8 mouse cellular contexts compared by ENCODE assay signal in genomic region chr11:88356598-88357290, GRCm38 (mm10).
DNase-seq lines count a peak whose midpoint lies in the region; ATAC-seq and TF ChIP-seq lines count a peak whose summit lies in the region.

No protein-coding gene starts in this region.

- no peaks in the 10 kb centered on the region for H3K4me1 ChIP-seq in intestine, postnatal 0 days (replicated peaks; ENCODE audit: control insufficient read depth, insufficient read depth, low read length)
- 0 out of 2 replicates have a peak, but pooled peaks cover 6% of the 10 kb centered on the region for H3K4me1 ChIP-seq in limb, embryonic 11.5 days (ENCODE audit: control insufficient read depth, insufficient read depth, low read length)
- peaks cover 43% of the 10 kb centered on the region for H3K4me1 ChIP-seq in midbrain, embryonic 10.5 days

- H3K36me3 ChIP-seq in intestine, postnatal 0 days (ENCODE audit: control insufficient read depth, insufficient read depth): peaks cover 6% of the 10 kb centered on the region; the same call in 1 of the 2 replicates
- no peaks in the 10 kb centered on the region; the same call in 1 of the 2 replicates for H3K36me3 ChIP-seq in limb, embryonic 11.5 days (ENCODE audit: control insufficient read depth, insufficient read depth, low read length)
- H3K36me3 ChIP-seq in midbrain, embryonic 10.5 days: peaks cover 88% of the 10 kb centered on the region

- ATAC-seq in cerebellum, adult (ENCODE audit: insufficient number of reproducible peaks, low FRiP score, low TSS enrichment): no peak
- ATAC-seq in intestine, postnatal 0 days: peak; percentile 81
- peak; percentile 79 for ATAC-seq in limb, embryonic 11.5 days (ENCODE audit: insufficient number of reproducible peaks, low FRiP score, low TSS enrichment, low read depth)

- whole genome bisulfite sequencing in intestine, postnatal 0 days: 53% methylated on average over 8 of the region's 8 CpGs
- WGBS in limb, embryonic 11.5 days: 64% methylated on average over 8 of the region's 8 CpGs
- WGBS in midbrain, embryonic 10.5 days: 63% methylated on average over 8 of the region's 8 CpGs

- no peak for TF ChIP-seq CTCF in intestine, postnatal 0 days (IDR thresholded peaks at IDR 0.05; ENCODE audit: low read depth)

- H3K9ac ChIP-seq in intestine, postnatal 0 days (ENCODE audit: low read depth, low read length): no peak overlapping the region
- H3K9ac ChIP-seq in limb, embryonic 11.5 days (ENCODE audit: low read length): no peak overlapping the region

- H3K9me3 ChIP-seq in intestine, postnatal 0 days (ENCODE audit: control insufficient read depth): no peaks in the 10 kb centered on the region
- H3K9me3 ChIP-seq in limb, embryonic 11.5 days (ENCODE audit: control insufficient read depth, low read length): no peaks in the 10 kb centered on the region
- H3K9me3 ChIP-seq in midbrain, embryonic 10.5 days (replicated peaks): no peaks in the 10 kb centered on the region

- no peak overlapping the region for H3K4me2 ChIP-seq in intestine, postnatal 0 days (replicated peaks; ENCODE audit: low read depth)
- H3K4me2 ChIP-seq in limb, embryonic 11.5 days (ENCODE audit: low read depth, severe bottlenecking): no peak overlapping the region

- no peak overlapping the region for H3K27ac ChIP-seq in intestine, postnatal 0 days (ENCODE audit: low read depth, low read length)
- peak overlapping the region; percentile 49 for H3K27ac ChIP-seq in limb, embryonic 11.5 days (replicated peaks; ENCODE audit: low read depth, low read length)
- H3K27ac ChIP-seq in midbrain, embryonic 10.5 days (replicated peaks): peak overlapping the region; percentile 69

- no peaks in the 10 kb centered on the region for H3K27me3 ChIP-seq in intestine, postnatal 0 days (replicated peaks; ENCODE audit: control insufficient read depth, insufficient read depth, low read length)
- H3K27me3 ChIP-seq in limb, embryonic 11.5 days (ENCODE audit: control insufficient read depth, insufficient read depth, low read length): no peaks in the 10 kb centered on the region
- H3K27me3 ChIP-seq in midbrain, embryonic 10.5 days (ENCODE audit: low read depth, poor library complexity, severe bottlenecking): no peaks in the 10 kb centered on the region

- H3K4me3 ChIP-seq in intestine, postnatal 0 days (ENCODE audit: low read depth, low read length): no peak overlapping the region
- no peak overlapping the region for H3K4me3 ChIP-seq in limb, embryonic 11.5 days (ENCODE audit: low read depth, low read length)
- H3K4me3 ChIP-seq in midbrain, embryonic 10.5 days: no peak overlapping the region

- DNase-seq in cerebellum, adult 11-12 months: peak; percentile 43
- DNase-seq in embryo, embryonic 11 days: peak; percentile 82
- DNase-seq in heart, adult 18-20 months: peak; percentile 43 to 50
- peak; percentile 73 for DNase-seq in limb, embryonic 11.5 days (ENCODE audit: low spot score)
- peak; percentile 66 for DNase-seq in midbrain, embryonic 10.5 days (ENCODE audit: low spot score)
- peak; percentile 60 for DNase-seq in telencephalon, adult 2 months (ENCODE audit: low read depth, low spot score)
